Mouse (Mus musculus): ENCODE measurements around the gene Olfr1220.

Gene Olfr1220

GRCm38 (mm10) chr2:89106735-89107134 is at the start of gene Olfr1220:
Gene Olfr1220 (minus strand): TSS chr2:89106835.
- DNase-seq = no peak

- no peak for DNase-seq
Observed at GRCm38 (mm10) chr2:89151460-89151859, 44.8 kb upstream of the Olfr1220 start, which contains the start of gene Olfr1223. Gene Olfr1223 (minus strand): TSS chr2:89151560.

- no peak for DNase-seq
Observed at GRCm38 (mm10) chr2:89132954-89133353, 26.3 kb upstream of the Olfr1220 start, which contains the start of gene Olfr1222. Gene Olfr1222 (minus strand): TSS chr2:89133054.

- no peak for DNase-seq
Observed at GRCm38 (mm10) chr2:89117183-89117582, 10.5 kb upstream of the Olfr1220 start, which contains the start of gene Olfr1221. Gene Olfr1221 (minus strand): TSS chr2:89117283.

GRCm38 (mm10) chr2:89105651-89106050 is 984 bp downstream of the Olfr1220 start:
- no peak for DNase-seq

- no peak for DNase-seq
Observed at GRCm38 (mm10) chr2:89093848-89094247, 12.8 kb downstream of the Olfr1220 start.

- no peak for DNase-seq
Observed at GRCm38 (mm10) chr2:89083413-89083812, 23.2 kb downstream of the Olfr1220 start, which contains the start of gene Olfr1219. Gene Olfr1219 (minus strand): TSS chr2:89083513.

- no peak for DNase-seq
Observed at GRCm38 (mm10) chr2:89081487-89081886, 25.1 kb downstream of the Olfr1220 start.

- DNase-seq = no peak
Observed at GRCm38 (mm10) chr2:89061087-89061486, 45.5 kb downstream of the Olfr1220 start, which contains the start of gene Olfr1218. Gene Olfr1218 (minus strand): TSS chr2:89061187.

Measured in cerebellum, adult 11 months (tissue).